Mouse (Mus musculus): Measurements from ENCODE around the gene Cd1d1. TPM values are rescaled to one million over a fixed set of nuclear protein-coding genes. Genes with fewer than 3 reads are reported as not detected.

Gene Cd1d1
- 10 to 100 TPM in 1 of 2 experiments, 1 to 10 TPM in 1; 8.9 to 12.5 TPM for total RNA-seq (2023)

DNA sequence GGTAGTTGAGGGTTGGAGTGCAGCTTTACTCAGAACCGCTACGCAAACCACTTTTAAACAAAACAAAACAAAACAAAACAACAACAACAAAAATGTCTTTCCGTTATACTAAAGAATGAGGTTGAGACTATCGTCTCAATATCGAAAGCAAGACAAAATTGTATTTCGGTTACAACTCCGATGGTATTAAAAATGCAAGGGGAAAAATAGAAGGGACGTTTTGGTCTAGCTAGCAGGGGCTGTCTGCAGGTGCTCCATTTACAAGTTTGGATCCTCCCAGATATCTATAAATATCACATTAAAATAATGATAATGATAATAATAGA is at the start of gene Cd1d1:
Cd1d1 (minus strand) TSS at position 27 of the 326 bp plus-strand sequence.

Other genes with a start within 250 kb of the Cd1d1 start
- 1 to 10 TPM in 1 of 2 experiments, under 1 TPM in 1; 0.64 to 1.0 TPM for gene Dclk2, start 78.6 kb downstream of the Cd1d1 start, total RNA-seq (2023)
- under 1 TPM; 0.15 to 0.20 TPM for gene Kirrel, start 175.3 kb upstream of the Cd1d1 start, total RNA-seq (2023)